Mouse (Mus musculus): ENCODE measurements at regions not wholly inside any gene's neighbourhood (a gene's known extent, or its start where the extent isn't known, plus 50 kb on each side); places are given as distances from the start of the nearest gene placed in this dataset.
"Not testable (repeated sequence)": the region's sequence is repeated elsewhere in the genome, so short reads cannot be mapped to it uniquely, and the experiment has no call there.

DNA sequence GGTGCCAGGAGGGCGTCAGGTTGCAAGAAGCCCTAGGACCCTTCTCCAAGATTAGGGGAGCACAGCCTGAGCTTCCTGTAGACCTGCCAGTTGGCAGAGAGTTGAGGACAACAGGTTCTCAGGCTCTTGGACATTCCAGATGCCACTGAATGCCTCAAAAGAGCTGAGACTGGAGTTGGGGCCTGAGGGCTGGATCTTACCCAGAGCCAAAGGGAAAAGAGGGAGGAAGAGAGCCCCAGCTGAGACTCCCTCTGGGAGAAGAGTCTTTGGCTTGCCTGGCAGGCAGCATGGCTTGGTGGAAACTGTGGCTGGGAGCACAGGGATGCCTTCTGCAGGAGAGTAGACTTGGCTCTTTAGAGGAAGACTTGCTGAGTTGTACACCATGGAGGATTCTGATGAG lies 197.0 kb downstream of the Gm31371 start:
- not testable (repeated sequence) for TF ChIP-seq POLR2A, EP300 (IDR thresholded peaks at IDR 0.05; ENCODE audit: insufficient read depth, low read depth, low read length)

Measured in heart, adult 2 months (tissue).